ENCODE assay signal across 27 mouse cellular contexts in genomic region chr5:128708929-128709328, GRCm38 (mm10). TPM values are rescaled to one million over a fixed set of nuclear protein-coding genes. Genes with fewer than 3 reads are reported as not detected.
DNase-seq lines count a peak whose midpoint lies in the region; ATAC-seq lines count a peak whose summit lies in the region.
"Had no signal": no experiment of that assay in that cellular context is flagged by ENCODE, and none has a peak within 500 bp of the region (broad histone marks: within the 10 kb centered on the region; RNA-seq: fewer than 3 reads in every experiment).

No protein-coding gene starts in this region.

- no peaks in the 10 kb centered on the region for H3K4me1 ChIP-seq in forebrain, embryonic 14.5 days (ENCODE audit: control insufficient read depth, insufficient read depth, low read length)
- H3K4me1 ChIP-seq in forebrain, embryonic 12.5 days: peaks cover 14% of the 10 kb centered on the region
- H3K4me1 ChIP-seq in hindbrain, embryonic 10.5 days (replicated peaks): peaks cover 32% of the 10 kb centered on the region
- peaks cover 2% of the 10 kb centered on the region for H3K4me1 ChIP-seq in hindbrain, embryonic 16.5 days (ENCODE audit: control insufficient read depth, insufficient read depth, low read depth, low read length)
- H3K4me1 ChIP-seq in forebrain, embryonic 16.5 days (replicated peaks; ENCODE audit: control insufficient read depth, insufficient read depth, low read length): no peaks in the 10 kb centered on the region
- H3K4me1 ChIP-seq: heart, embryonic 13.5 days had no signal

- ATAC-seq in forebrain, embryonic 14.5 days: peak; percentile 77
- ATAC-seq in forebrain, embryonic 12.5 days (ENCODE audit: low FRiP score): no peak
- no peak for ATAC-seq in hindbrain, embryonic 16.5 days
- peak; percentile 59; the same call in 1 of the 2 replicates for ATAC-seq in forebrain, embryonic 16.5 days
- ATAC-seq: CD4-positive, CD25-positive, alpha-beta regulatory T cell, adult 4 months; intestine, embryonic 15.5 days had no signal

- no peaks in the 10 kb centered on the region for H3K27me3 ChIP-seq in forebrain, embryonic 14.5 days (replicated peaks; ENCODE audit: control insufficient read depth, insufficient read depth, low read length)
- H3K27me3 ChIP-seq in forebrain, embryonic 12.5 days: no peaks in the 10 kb centered on the region
- H3K27me3 ChIP-seq in hindbrain, embryonic 10.5 days (ENCODE audit: insufficient read depth, poor library complexity, severe bottlenecking): no peaks in the 10 kb centered on the region
- no peaks in the 10 kb centered on the region for H3K27me3 ChIP-seq in hindbrain, embryonic 16.5 days (replicated peaks; ENCODE audit: control insufficient read depth, insufficient read depth, low read length)
- H3K27me3 ChIP-seq in forebrain, embryonic 16.5 days (replicated peaks; ENCODE audit: control insufficient read depth, insufficient read depth, low read length): no peaks in the 10 kb centered on the region
- H3K27me3 ChIP-seq: embryonic facial prominence, embryonic 12.5 days; hindbrain, embryonic 12.5 days; hindbrain, embryonic 15.5 days; intestine, embryonic 15.5 days had no signal

- H3K27ac ChIP-seq in forebrain, embryonic 14.5 days (ENCODE audit: low read depth, low read length): no peak overlapping the region
- no peak overlapping the region for H3K27ac ChIP-seq in forebrain, embryonic 12.5 days
- peak overlapping the region; percentile 40; the same call in 1 of the 2 replicates for H3K27ac ChIP-seq in hindbrain, embryonic 10.5 days
- no peak overlapping the region for H3K27ac ChIP-seq in hindbrain, embryonic 16.5 days (ENCODE audit: low read depth, low read length)
- no peak overlapping the region for H3K27ac ChIP-seq in forebrain, embryonic 16.5 days (ENCODE audit: low read length)
- H3K27ac ChIP-seq: embryonic facial prominence, embryonic 12.5 days; gastrocnemius, adult 2 months; heart, embryonic 13.5 days; hindbrain, embryonic 12.5 days; hindbrain, embryonic 15.5 days; intestine, embryonic 15.5 days had no signal

- no peak overlapping the region for H3K9ac ChIP-seq in forebrain, embryonic 14.5 days (ENCODE audit: low read length)
- no peak overlapping the region for H3K9ac ChIP-seq in forebrain, embryonic 12.5 days
- H3K9ac ChIP-seq in hindbrain, embryonic 16.5 days (ENCODE audit: low read depth, low read length): no peak overlapping the region
- H3K9ac ChIP-seq in forebrain, embryonic 16.5 days (replicated peaks; ENCODE audit: low read depth, low read length): no peak overlapping the region
- H3K9ac ChIP-seq: embryonic facial prominence, embryonic 12.5 days; heart, embryonic 13.5 days; hindbrain, embryonic 12.5 days; hindbrain, embryonic 15.5 days; intestine, embryonic 15.5 days had no signal

- H3K36me3 ChIP-seq in forebrain, embryonic 14.5 days (ENCODE audit: control insufficient read depth, insufficient read depth, low read length): no peaks in the 10 kb centered on the region
- H3K36me3 ChIP-seq in forebrain, embryonic 12.5 days (replicated peaks): no peaks in the 10 kb centered on the region
- no peaks in the 10 kb centered on the region for H3K36me3 ChIP-seq in hindbrain, embryonic 10.5 days
- H3K36me3 ChIP-seq in hindbrain, embryonic 16.5 days (ENCODE audit: control insufficient read depth, insufficient read depth, low read length): no peaks in the 10 kb centered on the region
- H3K36me3 ChIP-seq in forebrain, embryonic 16.5 days (ENCODE audit: control insufficient read depth, insufficient read depth): no peaks in the 10 kb centered on the region
- H3K36me3 ChIP-seq: embryonic facial prominence, embryonic 12.5 days; heart, embryonic 13.5 days; hindbrain, embryonic 12.5 days; hindbrain, embryonic 15.5 days; intestine, embryonic 15.5 days had no signal

- no peak overlapping the region for H3K4me2 ChIP-seq in forebrain, embryonic 14.5 days (ENCODE audit: low read length)
- no peak overlapping the region for H3K4me2 ChIP-seq in forebrain, embryonic 12.5 days
- H3K4me2 ChIP-seq in hindbrain, embryonic 16.5 days (ENCODE audit: low read length): no peak overlapping the region
- no peak overlapping the region for H3K4me2 ChIP-seq in forebrain, embryonic 16.5 days (ENCODE audit: low read length)
- H3K4me2 ChIP-seq: embryonic facial prominence, embryonic 12.5 days; heart, embryonic 13.5 days; hindbrain, embryonic 12.5 days; hindbrain, embryonic 15.5 days; intestine, embryonic 15.5 days had no signal

- H3K4me3 ChIP-seq in forebrain, embryonic 14.5 days (ENCODE audit: low read depth, low read length): no peak overlapping the region
- H3K4me3 ChIP-seq in forebrain, embryonic 12.5 days (replicated peaks): no peak overlapping the region
- no peak overlapping the region for H3K4me3 ChIP-seq in hindbrain, embryonic 10.5 days
- H3K4me3 ChIP-seq in hindbrain, embryonic 16.5 days (ENCODE audit: low read length): no peak overlapping the region
- no peak overlapping the region for H3K4me3 ChIP-seq in forebrain, embryonic 16.5 days (replicated peaks; ENCODE audit: low read length)
- H3K4me3 ChIP-seq: embryonic facial prominence, embryonic 12.5 days; erythroblast, embryonic 14.5 days; gastrocnemius, adult 2 months; heart, embryonic 13.5 days; hindbrain, embryonic 12.5 days; hindbrain, embryonic 15.5 days; intestine, embryonic 15.5 days had no signal

- no peaks in the 10 kb centered on the region for H3K9me3 ChIP-seq in forebrain, embryonic 14.5 days (replicated peaks; ENCODE audit: control insufficient read depth, low read length)
- H3K9me3 ChIP-seq in forebrain, embryonic 12.5 days: no peaks in the 10 kb centered on the region
- H3K9me3 ChIP-seq in hindbrain, embryonic 10.5 days: peaks cover 9% of the 10 kb centered on the region; the same call in 1 of the 2 replicates
- no peaks in the 10 kb centered on the region for H3K9me3 ChIP-seq in hindbrain, embryonic 16.5 days (ENCODE audit: control insufficient read depth, low read length)
- no peaks in the 10 kb centered on the region for H3K9me3 ChIP-seq in forebrain, embryonic 16.5 days (ENCODE audit: control insufficient read depth, low read length)
- H3K9me3 ChIP-seq: hindbrain, embryonic 15.5 days; intestine, embryonic 15.5 days had no signal

- 73% methylated on average over 5 of the region's 5 CpGs for WGBS in forebrain, embryonic 14.5 days
- 76% methylated on average over 5 of the region's 5 CpGs for WGBS in forebrain, embryonic 12.5 days
- WGBS in hindbrain, embryonic 10.5 days: 81% methylated on average over 5 of the region's 5 CpGs
- 70% methylated on average over 5 of the region's 5 CpGs for WGBS in hindbrain, embryonic 16.5 days
- WGBS in forebrain, embryonic 16.5 days: 64% methylated on average over 5 of the region's 5 CpGs

- DNase-seq in forebrain, embryonic 14.5 days (ENCODE audit: low spot score): peak; percentile 51
- DNase-seq in hindbrain, embryonic 10.5 days (ENCODE audit: low spot score): no peak
- no peak for DNase-seq in kidney, postnatal 25 days
- DNase-seq: adrenal gland, adult 2 months; adrenal gland, postnatal 14 days; cerebellum, adult 11-12 months; cerebellum, adult 8-10 months; cerebellum, postnatal 10 days; gastrocnemius, adult 2 months; gastrocnemius, postnatal 14 days; heart, adult 18-20 months; heart, postnatal 14 days; heart, postnatal 4 days; kidney, adult 11 months; kidney, adult 8-10 months had no signal

RNA-seq across cellular contexts. Expression of gene Piwil1, which starts 6.6 kb away (rescaled TPM):
- not detected in 2 replicates for polyA plus RNA-seq in forebrain, embryonic 14.5 days (2014; fragmentation: Nextera tagmentation; extraction: Ambion mirVana)
- polyA plus RNA-seq in forebrain, embryonic 12.5 days (2016; fragmentation: Nextera tagmentation; extraction: Ambion mirVana): not detected in 2 replicates
- polyA plus RNA-seq in hindbrain, embryonic 10.5 days (2016; fragmentation: Nextera tagmentation; extraction: Ambion mirVana): 0.14 TPM in 1 of 2 replicates, not detected in the other
- polyA plus RNA-seq in hindbrain, embryonic 16.5 days (2015; fragmentation: Nextera tagmentation; extraction: Ambion mirVana): 0.47 and 0.53 TPM in 2 replicates
- polyA plus RNA-seq in forebrain, embryonic 16.5 days (2015; fragmentation: Nextera tagmentation; extraction: Ambion mirVana): 0.30 and 0.35 TPM in 2 replicates
- polyA plus RNA-seq: C2C12; erythroblast, embryonic 14.5 days; heart, embryonic 13.5 days; heart, embryonic 16.5 days; intestine, embryonic 15.5 days had no signal

Comparison
In these comparisons a context has a peak if more than half of its experiments do, and no peak if none do; other contexts are left out.
1. ATAC-seq: peak in forebrain, embryonic 14.5 days (single experiment) and forebrain, embryonic 16.5 days (single experiment); none in forebrain, embryonic 12.5 days (single experiment) and hindbrain, embryonic 16.5 days (single experiment).